Mouse (Mus musculus) kidney, postnatal 14 days (tissue): Measurements from ENCODE around the gene Fgfr2.

Experiments used
- DNase-seq: peaks from one replicate; pipeline ENCODE4 v3.0.0; 2022; ENCODE audit warnings: mixed read lengths

The Fgfr2 gene

DNA sequence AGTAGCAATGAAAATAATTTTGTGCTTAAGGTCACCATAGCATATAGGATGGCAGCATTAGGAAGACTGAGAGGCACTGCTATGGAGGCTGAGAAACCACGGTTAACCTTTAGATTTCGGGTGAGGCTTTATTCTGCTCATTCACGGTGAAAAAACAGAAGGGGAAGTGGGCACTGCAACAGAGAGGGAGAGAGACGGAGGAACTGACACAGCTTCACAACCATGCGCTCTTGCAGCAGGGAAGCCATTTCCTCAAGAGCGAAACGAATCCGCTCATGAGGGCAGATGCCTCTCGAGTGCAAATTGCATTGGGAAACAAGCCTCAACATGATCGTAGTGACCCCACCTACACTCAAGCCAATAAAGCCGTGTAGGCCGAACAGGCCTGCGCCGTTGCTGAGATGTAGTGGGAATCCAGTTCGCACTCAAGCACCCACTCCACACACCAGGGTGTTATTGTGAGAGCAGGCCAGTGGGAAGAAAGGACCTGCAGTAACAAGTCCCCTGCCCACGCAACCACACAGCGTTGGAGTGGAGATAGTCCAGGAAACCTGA lies 2275.9 kb downstream of the Fgfr2 start:
- DNase-seq, result no peak

DNA sequence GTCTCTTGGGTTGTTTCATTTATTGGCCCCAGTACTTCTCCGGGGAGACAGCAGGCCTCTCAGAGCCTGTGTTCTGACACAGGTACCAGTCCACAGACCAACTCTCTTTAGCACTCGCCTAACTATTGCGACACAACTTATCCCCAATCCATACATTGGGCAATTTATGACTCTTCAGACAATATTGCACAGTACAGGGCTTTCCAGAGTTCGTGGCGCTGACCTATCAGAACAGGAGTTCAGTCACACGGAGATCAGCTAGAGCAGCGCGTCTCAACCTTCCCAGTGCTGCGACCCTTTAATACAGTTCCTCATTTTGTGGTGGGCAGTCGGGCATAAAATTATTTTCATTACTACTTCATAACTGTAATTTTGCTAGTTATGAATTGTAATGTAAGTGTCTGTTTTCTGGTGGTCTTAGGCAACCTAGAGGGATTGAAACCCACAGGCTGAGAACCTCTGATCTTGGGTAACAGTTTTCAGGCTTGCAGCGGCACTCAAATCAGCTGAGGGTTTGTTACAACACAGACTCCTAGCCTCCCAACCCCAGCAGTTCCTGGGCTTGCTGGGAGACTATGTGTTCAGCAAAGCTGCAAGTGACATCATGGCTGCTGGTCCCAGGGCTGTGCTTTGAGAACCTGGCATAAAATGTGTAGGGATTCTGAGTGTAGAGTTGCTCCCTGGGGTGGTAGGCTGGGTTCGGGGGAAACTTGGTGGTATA lies 2283.6 kb downstream of the Fgfr2 start:
- no peak for DNase-seq

DNA sequence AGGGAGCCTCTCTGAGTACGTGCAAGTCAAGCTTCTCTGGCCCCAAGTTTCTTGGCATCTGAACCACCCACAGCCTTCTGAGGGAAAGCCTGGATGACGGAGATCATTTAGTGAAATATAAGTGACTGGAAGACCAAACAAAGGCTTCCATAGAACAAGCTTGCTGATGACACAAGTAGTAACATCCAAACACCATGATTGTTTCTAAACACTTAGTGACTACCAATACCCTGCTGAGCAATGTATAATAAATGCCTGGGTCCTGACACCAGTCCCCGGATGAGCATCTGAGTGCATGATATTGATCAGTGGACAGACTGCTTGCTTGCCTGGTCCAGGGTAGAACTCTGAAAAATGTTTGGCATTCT lies 2284.5 kb downstream of the Fgfr2 start:
- no peak for DNase-seq

GRCm38 (mm10) chr7:130837941-130838657 lies 2285.1 kb downstream of the Fgfr2 start:
- DNase-seq, result peak; percentile 90

- DNase-seq, result peak; percentile 32
Measured at GRCm38 (mm10) chr7:130836066-130836465, 2287.1 kb downstream of the Fgfr2 start.

DNA sequence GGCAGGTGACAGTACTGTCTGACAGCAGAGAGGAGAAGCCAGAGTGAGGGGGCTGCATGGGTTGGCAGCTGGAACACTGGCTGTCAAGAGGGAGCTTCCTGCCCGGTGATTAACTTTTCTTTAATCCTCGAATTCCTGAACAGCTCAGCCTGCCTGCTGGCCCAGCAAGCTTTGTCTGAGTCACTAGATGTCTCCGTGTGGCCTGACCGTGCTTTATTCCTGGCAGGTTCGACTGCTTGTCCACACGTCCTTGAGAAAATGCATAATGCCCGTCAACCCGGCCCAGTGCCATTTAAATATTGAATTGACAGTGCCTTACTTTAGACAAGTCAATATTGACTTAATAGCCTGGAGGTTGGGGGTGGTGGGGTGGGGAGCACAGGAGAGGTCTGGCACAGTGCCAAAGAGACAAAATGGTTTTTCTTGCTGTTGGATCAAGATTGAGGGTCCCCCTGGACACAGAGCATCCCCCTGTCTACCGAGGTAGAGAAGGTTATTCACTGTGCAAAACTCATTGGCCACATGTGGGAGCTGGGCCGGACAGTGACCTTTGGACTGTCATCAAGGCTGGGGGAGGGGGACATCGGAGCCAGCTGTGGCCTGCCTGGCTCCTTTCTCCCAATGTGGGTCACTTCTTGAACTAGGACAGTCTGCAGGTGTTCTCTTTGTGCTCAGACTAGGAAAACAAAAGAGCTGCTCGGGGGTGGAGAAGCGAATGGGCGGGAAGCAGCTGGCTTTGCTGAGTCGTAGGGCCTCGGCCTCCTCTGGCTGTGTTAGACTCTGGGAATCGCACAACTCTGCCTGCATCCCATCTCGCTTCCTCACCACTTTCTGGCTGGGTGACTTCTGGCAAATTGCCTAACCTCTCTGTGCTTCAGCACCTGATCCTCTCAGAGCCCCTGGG lies 2287.9 kb downstream of the Fgfr2 start:
- peak; percentile 63 for DNase-seq

DNA sequence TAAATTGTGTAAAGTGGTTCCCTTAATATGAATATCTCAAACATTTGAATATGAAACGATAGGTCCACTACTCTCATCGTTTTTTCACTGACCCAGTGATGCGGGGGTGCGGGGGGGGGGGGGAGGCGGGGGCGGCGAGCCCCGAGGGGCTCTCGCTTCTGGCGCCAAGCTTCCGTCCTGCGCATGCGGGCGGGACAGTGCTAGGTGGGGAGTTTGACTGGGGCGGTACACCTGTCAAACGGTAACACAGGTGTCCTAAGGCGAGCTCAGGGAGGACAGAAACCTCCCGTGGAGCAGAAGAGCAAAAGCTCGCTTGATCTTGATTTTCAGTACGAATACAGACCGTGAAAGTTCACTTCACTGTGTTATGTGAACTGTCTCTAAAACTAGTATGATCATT lies 2288.9 kb downstream of the Fgfr2 start:
- DNase-seq, result peak; percentile 63

DNA sequence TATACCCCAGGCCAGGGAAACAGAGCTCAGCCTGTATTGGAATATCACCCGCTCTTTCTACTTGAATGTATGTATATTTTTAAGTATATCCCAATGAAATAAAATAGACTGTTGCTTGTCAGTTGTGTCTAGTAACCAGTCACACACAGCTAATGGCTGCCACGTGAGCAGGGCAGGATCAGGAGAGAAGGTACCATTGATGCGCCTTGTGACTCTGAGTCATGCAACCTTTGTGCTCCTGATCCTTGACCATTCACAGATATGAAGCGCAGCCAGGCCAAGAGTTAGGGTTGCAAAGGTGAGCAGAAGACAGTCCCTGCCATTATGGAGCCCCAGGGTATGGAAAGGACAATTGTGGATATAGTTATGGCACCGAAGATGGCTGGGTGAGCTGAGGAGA lies 2291.6 kb downstream of the Fgfr2 start:
- DNase-seq, result peak; percentile 53

- DNase-seq, result no peak
Measured at GRCm38 (mm10) chr7:130828475-130828874, 2294.7 kb downstream of the Fgfr2 start.

- no peak for DNase-seq
Measured at GRCm38 (mm10) chr7:130827844-130828403, 2295.2 kb downstream of the Fgfr2 start.

DNA sequence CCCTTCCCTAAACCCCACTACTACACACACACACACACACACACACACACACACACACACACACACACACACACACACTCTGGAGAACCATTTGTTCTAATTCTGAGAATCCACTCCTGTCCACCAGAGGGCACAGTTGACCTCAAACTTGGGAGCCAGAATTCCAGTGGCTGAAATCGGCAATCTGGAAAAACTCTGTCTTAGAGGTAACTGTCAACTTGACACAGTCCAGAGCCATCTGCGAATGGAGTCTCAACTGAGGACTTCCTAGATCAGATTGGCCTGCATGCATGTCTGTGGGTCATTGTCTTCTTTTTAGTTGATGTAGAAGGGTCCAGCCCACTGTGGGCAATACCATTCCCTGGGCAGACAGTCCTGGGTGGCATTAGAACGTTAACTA lies 2295.7 kb downstream of the Fgfr2 start:
- DNase-seq, result peak; percentile 75

- no peak for DNase-seq
Measured at GRCm38 (mm10) chr7:130826343-130826742, 2296.8 kb downstream of the Fgfr2 start.

DNA sequence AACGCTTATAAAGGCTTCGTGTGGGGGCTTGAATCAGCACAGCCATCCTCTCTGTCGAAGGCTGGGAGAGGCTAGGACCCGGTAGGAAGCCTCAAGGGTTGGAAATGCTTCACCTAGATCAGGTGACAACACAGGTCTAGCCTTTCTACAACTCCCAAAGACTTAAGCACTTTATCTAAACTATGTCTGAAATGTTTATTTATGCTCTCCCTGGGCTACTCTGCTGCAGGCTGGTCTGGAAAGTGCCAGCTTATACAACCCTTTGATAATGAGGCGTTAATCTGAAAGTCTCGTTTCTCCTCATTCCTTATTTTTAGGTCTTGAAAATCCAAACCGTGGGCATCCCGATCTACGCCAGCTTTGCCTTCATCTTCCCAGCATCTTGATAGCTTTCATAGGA lies 2299.2 kb downstream of the Fgfr2 start:
- no peak for DNase-seq

- DNase-seq, result no peak
Measured at GRCm38 (mm10) chr7:130819624-130820023, 2303.5 kb downstream of the Fgfr2 start.

DNA sequence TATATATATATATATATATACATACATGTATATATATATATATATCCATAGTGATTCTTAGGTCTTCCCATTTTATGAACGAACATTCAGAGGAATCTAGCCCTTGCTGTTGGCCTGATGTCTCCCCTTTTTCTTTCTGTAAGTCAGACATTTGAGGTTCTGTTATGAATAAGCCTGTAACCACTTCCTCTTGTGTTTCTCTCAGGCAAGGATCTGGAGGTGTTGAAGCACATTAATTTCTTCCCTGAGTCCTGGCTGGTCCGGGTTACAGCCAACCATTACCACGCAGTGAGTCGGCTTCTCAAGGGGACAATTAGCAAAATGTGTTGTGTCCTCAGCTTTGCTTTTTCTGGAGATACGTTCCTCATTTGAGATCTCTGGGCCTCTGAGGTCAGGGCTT lies 2304.3 kb downstream of the Fgfr2 start:
- DNase-seq, result no peak

- no peak for DNase-seq
Measured at GRCm38 (mm10) chr7:130816243-130816642, 2306.9 kb downstream of the Fgfr2 start.

GRCm38 (mm10) chr7:130815601-130816000 lies 2307.5 kb downstream of the Fgfr2 start:
- DNase-seq, result no peak

DNA sequence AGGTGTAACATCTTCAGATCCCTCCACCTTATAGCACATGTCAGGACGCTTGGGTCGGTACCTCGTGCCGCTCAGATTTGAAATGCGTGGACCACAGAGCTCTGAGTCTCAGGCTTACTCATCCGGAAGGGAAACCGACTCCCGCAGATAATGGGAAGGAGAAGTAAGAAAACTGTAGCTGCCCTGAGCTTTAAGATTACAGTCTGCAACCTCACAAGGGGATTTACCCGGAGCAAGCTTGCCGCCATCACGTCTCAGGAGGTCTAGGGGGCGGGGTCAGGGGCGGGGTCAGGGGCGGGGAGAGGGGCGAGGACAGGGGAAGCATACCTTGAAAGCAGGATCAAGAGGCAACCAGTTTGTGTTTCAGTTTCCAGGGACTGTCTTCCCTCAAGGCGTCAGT lies 2310.7 kb downstream of the Fgfr2 start:
- no peak for DNase-seq

DNA sequence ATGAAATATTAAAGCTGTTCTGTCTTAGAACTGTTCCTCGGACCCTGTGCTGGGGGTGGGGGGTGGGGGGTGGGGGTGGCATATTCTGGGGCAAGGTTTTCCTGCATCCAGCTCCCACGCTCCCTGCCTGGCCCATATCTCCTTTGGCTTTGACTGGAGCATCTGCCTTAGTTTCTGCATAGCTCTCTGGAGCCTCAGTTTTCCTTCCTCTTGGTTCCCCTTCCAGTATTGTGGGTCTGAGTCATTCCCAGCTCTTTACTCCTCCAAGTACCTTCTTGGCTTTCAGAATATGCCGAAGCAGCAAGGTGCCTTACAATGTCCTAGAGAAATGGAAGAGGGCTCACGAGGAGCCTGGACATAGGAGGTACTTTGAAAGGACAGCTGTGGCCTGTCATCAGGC lies 2312.9 kb downstream of the Fgfr2 start:
- DNase-seq, result no peak

DNA sequence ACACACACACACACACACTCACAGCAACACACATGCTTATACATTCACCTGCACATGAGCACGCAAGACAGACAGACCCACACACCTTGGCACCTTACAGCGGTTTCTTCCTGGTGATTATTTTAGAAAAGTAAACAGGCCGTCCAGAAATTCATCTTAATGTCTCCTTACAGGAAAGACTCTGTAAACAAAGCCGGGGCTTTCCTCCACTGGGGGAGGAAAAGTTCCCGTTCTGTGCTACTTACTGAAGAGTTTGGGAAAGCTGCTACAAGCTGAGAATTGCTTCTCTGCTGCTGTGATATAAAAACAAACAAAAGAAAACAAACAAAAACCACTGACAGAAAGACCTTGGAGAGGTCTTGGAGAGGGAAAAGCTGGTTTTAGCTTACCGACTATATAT lies 2314.5 kb downstream of the Fgfr2 start:
- no peak for DNase-seq

GRCm38 (mm10) chr7:130807749-130808148 lies 2315.4 kb downstream of the Fgfr2 start:
- DNase-seq, result peak; percentile 21

DNA sequence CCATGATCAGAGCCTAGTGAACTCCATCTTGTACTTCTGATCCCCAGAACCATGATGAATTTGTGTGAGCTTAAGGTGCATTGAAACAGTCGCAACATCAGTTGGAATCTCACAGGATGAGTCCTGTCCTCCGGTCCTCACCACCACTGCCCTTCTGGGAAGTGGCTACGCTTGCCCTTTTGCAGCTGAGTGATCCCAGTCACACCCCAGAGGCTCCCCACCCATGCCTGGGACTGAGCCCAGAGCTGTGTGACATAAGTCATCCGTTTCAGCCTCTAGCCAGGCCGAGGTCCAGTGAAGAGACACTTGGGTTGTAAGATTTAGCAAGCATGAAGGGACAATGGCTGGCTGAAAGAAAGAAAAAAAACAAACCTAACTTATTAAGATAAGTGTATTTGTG lies 2318.2 kb downstream of the Fgfr2 start:
- DNase-seq, result peak; percentile 45
